7 mouse cellular contexts compared by ENCODE assay signal in the genomic region with DNA sequence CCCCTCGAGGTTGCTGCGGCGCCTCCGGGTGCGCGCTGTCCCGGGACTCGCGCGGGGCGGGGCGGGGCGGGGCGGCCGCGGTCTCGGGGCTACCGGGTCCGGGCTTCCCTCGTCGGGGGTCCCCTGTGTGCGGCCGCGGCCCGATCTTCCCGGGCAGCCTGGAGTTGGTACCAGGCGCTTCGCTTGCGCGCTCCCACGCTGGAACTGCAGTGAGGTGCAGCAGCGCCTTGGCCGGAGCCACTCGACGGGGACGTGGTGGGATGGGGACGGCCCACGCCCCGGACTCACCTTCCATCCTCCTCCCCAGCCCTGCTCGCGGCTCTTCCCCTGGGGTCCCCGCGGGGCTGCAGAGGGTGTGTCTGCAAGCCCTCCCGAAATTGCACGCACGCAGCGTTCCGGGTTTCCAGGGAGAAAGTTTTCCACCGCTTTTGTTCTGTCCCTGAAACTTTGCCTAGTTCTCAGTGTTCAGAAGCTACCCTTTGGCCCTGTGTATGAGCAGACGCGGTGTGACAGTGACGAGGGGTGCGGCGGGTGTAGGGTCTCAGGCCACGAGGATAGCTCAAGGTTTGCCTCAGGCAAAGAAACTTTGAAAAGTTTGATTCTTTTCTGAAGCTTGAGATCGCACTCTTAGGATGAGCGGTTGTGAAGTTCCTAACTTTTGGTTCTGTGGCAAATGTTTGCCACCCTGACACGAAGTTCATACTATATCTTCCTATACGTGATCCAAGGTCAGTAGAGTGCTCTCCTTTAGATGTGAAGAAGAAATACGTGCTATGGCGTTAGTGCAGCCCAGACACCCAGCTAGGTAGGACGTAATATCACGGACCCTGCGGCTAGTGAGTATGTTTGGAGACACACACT. TPM values are rescaled to one million over a fixed set of nuclear protein-coding genes. Genes with fewer than 3 reads are reported as not detected.
DNase-seq lines count a peak whose midpoint lies in the region; ATAC-seq and TF ChIP-seq lines count a peak whose summit lies in the region.

No protein-coding gene starts in this region.

- WGBS in lung, embryonic 14.5 days, result 3% methylated on average over 44 of the region's 64 CpGs
- WGBS in forebrain, embryonic 15.5 days, result 6% methylated on average over 47 of the region's 64 CpGs

- peak; percentile 52 for DNase-seq in lung, embryonic 14.5 days
- DNase-seq in lung, postnatal 25 days (ENCODE audit: low spot score), result no peak
- DNase-seq in adipocyte (ENCODE audit: low spot score), result peak; percentile 52
- peak; percentile 29 for DNase-seq in induced T-regulatory cell, adult 2 months (ENCODE audit: low read depth)
- peak; percentile 43 for DNase-seq in lung, postnatal 10 days
- peak; percentile 51 for DNase-seq in ovary, postnatal 36 days (ENCODE audit: low spot score)

- TF ChIP-seq CTCF in lung, embryonic 14.5 days (IDR thresholded peaks at IDR 0.05; ENCODE audit: low read depth), result no peak

- peak overlapping the region; percentile 89 for H3K4me3 ChIP-seq in lung, embryonic 14.5 days (ENCODE audit: low read depth, low read length)
- peak overlapping the region; percentile 92 for H3K4me3 ChIP-seq in forebrain, embryonic 15.5 days

- H3K9ac ChIP-seq in lung, embryonic 14.5 days, result peak overlapping the region; percentile 90
- peak overlapping the region; percentile 88 for H3K9ac ChIP-seq in forebrain, embryonic 15.5 days (replicated peaks)

- no peaks in the 10 kb centered on the region for H3K9me3 ChIP-seq in lung, embryonic 14.5 days (ENCODE audit: low read depth, low read length)
- H3K9me3 ChIP-seq in forebrain, embryonic 15.5 days, result no peaks in the 10 kb centered on the region

- peaks cover 9% of the 10 kb centered on the region; the same call in 1 of the 2 replicates for H3K4me1 ChIP-seq in lung, embryonic 14.5 days (ENCODE audit: insufficient read depth)
- H3K4me1 ChIP-seq in forebrain, embryonic 15.5 days, result peaks cover 13% of the 10 kb centered on the region

- H3K27me3 ChIP-seq in lung, embryonic 14.5 days (ENCODE audit: insufficient read depth, low read length), result no peaks in the 10 kb centered on the region
- H3K27me3 ChIP-seq in forebrain, embryonic 15.5 days, result no peaks in the 10 kb centered on the region

- peak overlapping the region; percentile 83 for H3K4me2 ChIP-seq in lung, embryonic 14.5 days
- peak overlapping the region; percentile 82 for H3K4me2 ChIP-seq in forebrain, embryonic 15.5 days (replicated peaks)

- no peaks in the 10 kb centered on the region for H3K36me3 ChIP-seq in lung, embryonic 14.5 days (ENCODE audit: insufficient read depth)
- H3K36me3 ChIP-seq in forebrain, embryonic 15.5 days, result no peaks in the 10 kb centered on the region

- ATAC-seq in lung, embryonic 14.5 days (ENCODE audit: insufficient read depth), result peak; percentile 78
- ATAC-seq in forebrain, embryonic 15.5 days (replicated peaks), result peak; percentile 82

- H3K27ac ChIP-seq in lung, embryonic 14.5 days (ENCODE audit: low read depth), result peak overlapping the region; percentile 90; the same call in 1 of the 2 replicates
- H3K27ac ChIP-seq in forebrain, embryonic 15.5 days (replicated peaks), result peak overlapping the region; percentile 87

RNA-seq across cellular contexts. Expression of a gene that starts 0.6 kb away (rescaled TPM):
- polyA plus RNA-seq in lung, embryonic 14.5 days (2014; fragmentation: Nextera tagmentation; extraction: Ambion mirVana), result 33.9 and 35.1 TPM in 2 replicates
- 12.2 and 13.3 TPM in 2 replicates for polyA plus RNA-seq in forebrain, embryonic 15.5 days (2015; fragmentation: Nextera tagmentation; extraction: Ambion mirVana)
